Mouse (Mus musculus): Measurements from ENCODE around the gene Rhox2g. TPM values are rescaled to one million over a fixed set of nuclear protein-coding genes. Genes with fewer than 3 reads are reported as not detected.

The Rhox2g gene
- polyA plus RNA-seq (2014; fragmentation: Illumina TruSeq; extraction: RNeasy Lipid Tissue Mini Kit (QIAGEN cat#74804); ENCODE audit: low read depth, low replicate concordance) = not detected

DNA sequence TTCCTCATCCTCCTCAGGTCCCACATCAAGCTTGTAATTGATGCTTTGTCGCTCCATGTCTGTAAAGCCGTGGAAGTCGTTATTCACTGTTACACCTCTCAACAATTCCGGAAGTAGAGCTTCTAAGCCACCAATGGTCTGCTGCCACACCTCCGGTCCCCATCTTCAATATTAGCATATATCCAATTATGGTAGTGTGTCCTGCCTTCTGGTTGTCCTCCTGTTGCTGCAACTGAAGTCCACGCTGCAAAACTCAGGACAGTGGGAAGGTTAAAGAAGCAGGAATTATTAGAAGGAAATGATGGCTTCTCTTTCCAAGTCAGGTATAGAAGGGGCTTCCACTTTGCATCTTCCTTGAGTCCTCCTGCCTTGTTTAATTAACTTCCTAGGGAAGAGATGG, at the start of gene Rhox2g:
Gene Rhox2g, minus strand, starts transcription at position 101 of the 400 bp plus-strand sequence.

GRCm38 (mm10) chrX:37673177-37673576, 29.9 kb upstream of the Rhox2g start, which contains the start of gene Rhox2h:
Gene Rhox2h, minus strand, starts transcription at chrX:37673277.

DNA sequence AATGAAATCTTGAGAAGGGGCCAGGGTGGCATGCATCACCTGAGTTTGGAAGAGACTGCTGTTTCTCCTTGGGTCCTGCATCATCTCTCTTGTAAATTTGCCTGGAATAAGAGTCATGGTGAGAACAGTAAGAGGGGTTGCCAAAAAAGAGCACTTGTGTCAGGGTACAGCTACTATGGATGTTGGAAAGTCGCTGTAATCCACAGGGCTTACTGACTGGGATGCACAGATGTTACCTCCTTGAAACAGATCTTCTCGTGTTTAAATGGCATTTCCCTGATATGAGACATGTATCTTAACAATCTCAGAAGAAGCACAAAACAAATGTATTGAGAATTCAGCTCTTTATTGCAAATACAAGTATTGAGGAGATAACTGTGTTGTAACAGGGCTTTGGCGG, 25.4 kb upstream of the Rhox2g start, which contains the start of gene Rhox3h:
Gene Rhox3h, minus strand, starts transcription at position 101 of the 400 bp plus-strand sequence.

GRCm38 (mm10) chrX:37651227-37651626, 8.0 kb upstream of the Rhox2g start, which contains the start of gene Rhox4g:
Gene Rhox4g, minus strand, starts transcription at chrX:37651327.

GRCm38 (mm10) chrX:37628512-37628911, 14.8 kb downstream of the Rhox2g start, which contains the start of gene Rhox3g:
Gene Rhox3g, minus strand, starts transcription at chrX:37628612.

DNA sequence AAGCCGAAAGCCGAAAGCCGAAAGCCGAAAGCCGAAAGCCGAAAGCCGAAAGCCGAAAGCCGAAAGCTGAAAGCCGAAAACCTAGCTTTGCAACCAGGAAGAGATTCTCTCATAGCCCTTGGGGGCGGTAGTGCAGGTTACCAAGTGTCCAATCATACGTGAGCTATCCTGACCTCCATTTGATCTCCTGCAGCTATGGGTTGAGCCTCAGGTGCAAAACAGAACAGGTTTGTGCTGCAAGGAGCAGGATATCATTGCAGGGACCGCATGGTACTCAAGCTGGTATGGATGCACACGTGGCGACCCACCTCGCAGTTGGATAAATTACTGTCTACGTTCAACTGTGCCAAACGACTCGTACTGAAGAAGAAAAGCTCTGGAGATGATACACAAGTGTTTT, 35.7 kb downstream of the Rhox2g start, which contains the start of gene Rhox4f:
Gene Rhox4f, minus strand, starts transcription at position 101 of the 400 bp plus-strand sequence.

Other genes starting within 250 kb of the Rhox2g start
- gene Rhox2b, start 231.4 kb downstream of the Rhox2g start, polyA plus RNA-seq (2014; fragmentation: Illumina TruSeq; extraction: RNeasy Lipid Tissue Mini Kit (QIAGEN cat#74804); ENCODE audit: low read depth, low replicate concordance) = not detected
- gene Rhox4b, start 211.0 kb downstream of the Rhox2g start, polyA plus RNA-seq (2014; fragmentation: Illumina TruSeq; extraction: RNeasy Lipid Tissue Mini Kit (QIAGEN cat#74804); ENCODE audit: low read depth, low replicate concordance) = not detected
- gene Rhox2c, start 189.8 kb downstream of the Rhox2g start, polyA plus RNA-seq (2014; fragmentation: Illumina TruSeq; extraction: RNeasy Lipid Tissue Mini Kit (QIAGEN cat#74804); ENCODE audit: low read depth, low replicate concordance) = not detected
- not detected for gene Rhox3c, start 184.9 kb downstream of the Rhox2g start, polyA plus RNA-seq (2014; fragmentation: Illumina TruSeq; extraction: RNeasy Lipid Tissue Mini Kit (QIAGEN cat#74804); ENCODE audit: low read depth, low replicate concordance)
- gene Rhox4c, start 163.1 kb downstream of the Rhox2g start, polyA plus RNA-seq (2014; fragmentation: Illumina TruSeq; extraction: RNeasy Lipid Tissue Mini Kit (QIAGEN cat#74804); ENCODE audit: low read depth, low replicate concordance) = not detected
- gene Rhox2d, start 150.0 kb downstream of the Rhox2g start, polyA plus RNA-seq (2014; fragmentation: Illumina TruSeq; extraction: RNeasy Lipid Tissue Mini Kit (QIAGEN cat#74804); ENCODE audit: low read depth, low replicate concordance) = not detected
- not detected for gene Rhox4d, start 129.1 kb downstream of the Rhox2g start, polyA plus RNA-seq (2014; fragmentation: Illumina TruSeq; extraction: RNeasy Lipid Tissue Mini Kit (QIAGEN cat#74804); ENCODE audit: low read depth, low replicate concordance)
- not detected for gene Rhox2e, start 113.0 kb downstream of the Rhox2g start, polyA plus RNA-seq (2014; fragmentation: Illumina TruSeq; extraction: RNeasy Lipid Tissue Mini Kit (QIAGEN cat#74804); ENCODE audit: low read depth, low replicate concordance)
- not detected for gene Rhox3e, start 101.5 kb downstream of the Rhox2g start, polyA plus RNA-seq (2014; fragmentation: Illumina TruSeq; extraction: RNeasy Lipid Tissue Mini Kit (QIAGEN cat#74804); ENCODE audit: low read depth, low replicate concordance)
- not detected for gene Rhox4e, start 86.1 kb downstream of the Rhox2g start, polyA plus RNA-seq (2014; fragmentation: Illumina TruSeq; extraction: RNeasy Lipid Tissue Mini Kit (QIAGEN cat#74804); ENCODE audit: low read depth, low replicate concordance)
- gene Rhox2f, start 72.1 kb downstream of the Rhox2g start, polyA plus RNA-seq (2014; fragmentation: Illumina TruSeq; extraction: RNeasy Lipid Tissue Mini Kit (QIAGEN cat#74804); ENCODE audit: low read depth, low replicate concordance) = not detected
- gene Rhox3f, start 62.5 kb downstream of the Rhox2g start, polyA plus RNA-seq (2014; fragmentation: Illumina TruSeq; extraction: RNeasy Lipid Tissue Mini Kit (QIAGEN cat#74804); ENCODE audit: low read depth, low replicate concordance) = not detected
- not detected for gene Rhox4f, start 35.8 kb downstream of the Rhox2g start, polyA plus RNA-seq (2014; fragmentation: Illumina TruSeq; extraction: RNeasy Lipid Tissue Mini Kit (QIAGEN cat#74804); ENCODE audit: low read depth, low replicate concordance)
- gene Rhox3g, start 14.9 kb downstream of the Rhox2g start, polyA plus RNA-seq (2014; fragmentation: Illumina TruSeq; extraction: RNeasy Lipid Tissue Mini Kit (QIAGEN cat#74804); ENCODE audit: low read depth, low replicate concordance) = not detected
- gene Rhox4g, start 7.9 kb upstream of the Rhox2g start, polyA plus RNA-seq (2014; fragmentation: Illumina TruSeq; extraction: RNeasy Lipid Tissue Mini Kit (QIAGEN cat#74804); ENCODE audit: low read depth, low replicate concordance) = not detected
- gene Rhox3h, start 25.3 kb upstream of the Rhox2g start, polyA plus RNA-seq (2014; fragmentation: Illumina TruSeq; extraction: RNeasy Lipid Tissue Mini Kit (QIAGEN cat#74804); ENCODE audit: low read depth, low replicate concordance) = not detected
- gene Rhox2h, start 29.8 kb upstream of the Rhox2g start, polyA plus RNA-seq (2014; fragmentation: Illumina TruSeq; extraction: RNeasy Lipid Tissue Mini Kit (QIAGEN cat#74804); ENCODE audit: low read depth, low replicate concordance) = not detected
- gene Rhox5, start 161.4 kb upstream of the Rhox2g start, polyA plus RNA-seq (2014; fragmentation: Illumina TruSeq; extraction: RNeasy Lipid Tissue Mini Kit (QIAGEN cat#74804); ENCODE audit: low read depth, low replicate concordance) = 1.8 TPM
- not detected for gene Rhox6, start 183.4 kb upstream of the Rhox2g start, polyA plus RNA-seq (2014; fragmentation: Illumina TruSeq; extraction: RNeasy Lipid Tissue Mini Kit (QIAGEN cat#74804); ENCODE audit: low read depth, low replicate concordance)
- gene Rhox7a, start 188.2 kb upstream of the Rhox2g start, polyA plus RNA-seq (2014; fragmentation: Illumina TruSeq; extraction: RNeasy Lipid Tissue Mini Kit (QIAGEN cat#74804); ENCODE audit: low read depth, low replicate concordance) = not detected
- not detected for gene Rhox8, start 235.5 kb upstream of the Rhox2g start, polyA plus RNA-seq (2014; fragmentation: Illumina TruSeq; extraction: RNeasy Lipid Tissue Mini Kit (QIAGEN cat#74804); ENCODE audit: low read depth, low replicate concordance)